Mouse (Mus musculus) urinary bladder, adult 2 months (tissue): ENCODE results near the gene Jmjd6. TPM values are rescaled to one million over a fixed set of nuclear protein-coding genes. Genes with fewer than 3 reads are reported as not detected.

Experiments
- DNase-seq: peaks from one replicate; pipeline ENCODE4 v3.0.0; 2022; ENCODE audit warnings: low spot score
- polyA plus RNA-seq: library from polyadenylated mRNA; depleted of rRNA; stranded (reverse); fragments of >200 nt; gene quantifications from 2 replicates; pipeline ENCODE4 v1.2.3, GENCODE M21; 2012; rRNA removed

The Jmjd6 gene
- polyA plus RNA-seq = 28.3 and 29.6 TPM in 2 replicates

GRCm38 (mm10) chr11:116843261-116844233 lies at the start of gene Jmjd6, which contains the start of gene Mettl23:
Gene Jmjd6 (minus strand): TSS chr11:116843449.
Gene Mettl23 (plus strand): TSS chr11:116843278.
- peak; percentile 94 for DNase-seq

- DNase-seq = no peak
These were observed 43.9 kb upstream of the Jmjd6 start for GRCm38 (mm10) chr11:116887136-116887535.

- peak; percentile 35 for DNase-seq
These were observed 42.3 kb upstream of the Jmjd6 start for GRCm38 (mm10) chr11:116885275-116886151.

- no peak for DNase-seq
These were observed 40.8 kb upstream of the Jmjd6 start for GRCm38 (mm10) chr11:116884061-116884460.

- no peak for DNase-seq
These were observed 39.2 kb upstream of the Jmjd6 start for GRCm38 (mm10) chr11:116882446-116882845.

- DNase-seq = no peak
These were observed 38.2 kb upstream of the Jmjd6 start for GRCm38 (mm10) chr11:116881440-116881839.

- no peak for DNase-seq
These were observed 37.6 kb upstream of the Jmjd6 start for GRCm38 (mm10) chr11:116880839-116881238.

GRCm38 (mm10) chr11:116878454-116878853 lies 35.2 kb upstream of the Jmjd6 start:
- no peak for DNase-seq

- no peak for DNase-seq
These were observed 30.7 kb upstream of the Jmjd6 start for GRCm38 (mm10) chr11:116873987-116874386.

GRCm38 (mm10) chr11:116871538-116871937 lies 28.3 kb upstream of the Jmjd6 start:
- no peak for DNase-seq

GRCm38 (mm10) chr11:116869641-116870040 lies 26.4 kb upstream of the Jmjd6 start:
- no peak for DNase-seq

- no peak for DNase-seq
These were observed 26.0 kb upstream of the Jmjd6 start for GRCm38 (mm10) chr11:116869223-116869622.

GRCm38 (mm10) chr11:116868129-116868528 lies 24.9 kb upstream of the Jmjd6 start:
- DNase-seq = no peak

GRCm38 (mm10) chr11:116865945-116866585 lies 22.8 kb upstream of the Jmjd6 start:
- DNase-seq = no peak

GRCm38 (mm10) chr11:116864444-116864843 lies 21.2 kb upstream of the Jmjd6 start:
- no peak for DNase-seq

GRCm38 (mm10) chr11:116857183-116857850 lies 14.1 kb upstream of the Jmjd6 start:
- DNase-seq = no peak

GRCm38 (mm10) chr11:116854279-116854678 lies 11.0 kb upstream of the Jmjd6 start:
- no peak for DNase-seq

GRCm38 (mm10) chr11:116853512-116853928 lies 10.3 kb upstream of the Jmjd6 start:
- peak; percentile 98 for DNase-seq

- peak; percentile 99 for DNase-seq
These were observed 9.8 kb upstream of the Jmjd6 start, which contains the start of gene Srsf2 for GRCm38 (mm10) chr11:116852891-116853511. Gene Srsf2 (minus strand): TSS chr11:116853094.

- peak; percentile 82 for DNase-seq
These were observed 9.1 kb upstream of the Jmjd6 start, which contains the start of gene Mfsd11 for GRCm38 (mm10) chr11:116852291-116852890. Gene Mfsd11 (plus strand): TSS chr11:116852440.
